Mouse (Mus musculus): ENCODE results near the gene Mrtfa.
A peak's percentile ranks its signal among the peaks of the same experiment; 100 is the strongest.

Gene Mrtfa

DNA sequence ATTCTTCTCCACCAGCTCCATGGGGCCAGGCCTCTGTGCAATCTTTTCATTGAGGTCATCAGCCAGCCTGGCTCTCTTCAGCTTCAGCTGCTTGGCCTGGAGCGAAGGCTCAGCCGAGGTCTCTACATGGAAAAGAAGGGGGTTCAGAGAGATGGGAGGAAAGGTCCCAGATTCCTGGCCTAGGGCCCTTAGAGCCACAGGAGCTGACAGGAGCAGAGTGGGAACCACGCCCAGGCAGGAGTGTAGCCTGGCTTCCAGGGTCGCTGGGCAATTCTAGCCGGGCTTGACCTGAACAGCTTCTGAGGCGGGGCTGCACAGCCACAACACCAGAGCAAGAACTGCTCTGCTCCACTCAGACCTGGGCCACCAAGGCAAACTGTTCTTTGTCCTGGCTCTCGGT, 168.1 kb downstream of the Mrtfa start:
- no peak for DNase-seq

DNA sequence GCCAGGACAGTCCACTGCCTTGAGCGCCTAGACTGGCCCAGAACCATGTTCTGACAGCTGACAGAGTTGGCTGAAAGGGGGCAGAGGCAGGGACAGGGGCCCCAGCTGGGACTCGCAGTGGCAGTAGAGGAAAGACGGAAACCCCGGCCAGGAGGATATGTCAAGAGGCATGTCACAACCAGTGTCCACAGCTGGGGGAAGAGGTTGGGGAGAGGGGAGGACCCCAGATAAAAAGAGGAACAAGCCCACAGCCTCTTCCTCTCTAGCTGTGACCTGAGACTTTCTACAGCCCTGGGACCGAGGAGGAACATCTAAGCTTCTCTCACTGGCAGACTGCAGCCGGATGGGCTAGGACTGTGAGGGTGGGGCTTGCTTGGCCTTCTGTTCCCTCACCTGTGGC, 169.2 kb downstream of the Mrtfa start:
- peak; percentile 54 for DNase-seq

DNA sequence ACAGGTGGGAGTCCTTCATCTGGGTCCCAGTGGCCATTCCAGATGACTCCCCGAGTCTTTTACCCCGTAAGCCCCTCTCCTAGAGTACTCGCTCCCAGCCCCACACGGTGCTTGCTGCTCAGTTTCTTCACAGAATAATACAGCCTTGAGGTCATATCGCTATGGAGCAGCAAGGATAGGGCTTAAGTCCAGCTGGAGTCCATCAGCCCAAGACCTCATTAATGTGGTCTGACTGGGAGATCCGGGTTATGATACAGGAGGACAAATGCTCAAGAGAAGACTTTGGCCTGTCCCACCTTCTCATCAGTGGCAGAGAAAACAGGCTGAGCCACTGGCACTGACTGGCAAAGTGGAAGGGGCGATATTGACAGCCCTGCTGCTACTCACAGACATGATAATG, 173.2 kb downstream of the Mrtfa start:
- DNase-seq, result no peak

DNA sequence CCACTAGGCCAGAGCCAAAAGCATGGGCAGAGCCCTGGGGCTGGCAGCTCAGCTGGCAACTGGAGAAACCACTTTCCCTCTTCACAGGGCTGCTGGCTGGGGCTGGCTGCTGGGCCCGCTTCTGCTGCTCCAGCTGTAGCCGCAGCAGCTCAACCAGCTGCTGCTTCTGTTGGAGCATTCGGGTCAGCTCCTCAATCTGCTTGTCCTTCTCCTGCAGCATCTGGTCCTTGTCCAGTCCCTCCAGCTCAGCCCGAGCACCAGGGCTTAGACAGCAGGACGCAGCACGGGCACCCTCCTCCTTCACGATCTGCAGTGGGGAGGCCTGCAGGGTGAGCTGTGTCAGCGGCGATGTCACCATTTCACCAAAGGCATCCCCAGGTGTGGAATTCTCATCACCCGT, 174.1 kb downstream of the Mrtfa start:
- no peak for DNase-seq

DNA sequence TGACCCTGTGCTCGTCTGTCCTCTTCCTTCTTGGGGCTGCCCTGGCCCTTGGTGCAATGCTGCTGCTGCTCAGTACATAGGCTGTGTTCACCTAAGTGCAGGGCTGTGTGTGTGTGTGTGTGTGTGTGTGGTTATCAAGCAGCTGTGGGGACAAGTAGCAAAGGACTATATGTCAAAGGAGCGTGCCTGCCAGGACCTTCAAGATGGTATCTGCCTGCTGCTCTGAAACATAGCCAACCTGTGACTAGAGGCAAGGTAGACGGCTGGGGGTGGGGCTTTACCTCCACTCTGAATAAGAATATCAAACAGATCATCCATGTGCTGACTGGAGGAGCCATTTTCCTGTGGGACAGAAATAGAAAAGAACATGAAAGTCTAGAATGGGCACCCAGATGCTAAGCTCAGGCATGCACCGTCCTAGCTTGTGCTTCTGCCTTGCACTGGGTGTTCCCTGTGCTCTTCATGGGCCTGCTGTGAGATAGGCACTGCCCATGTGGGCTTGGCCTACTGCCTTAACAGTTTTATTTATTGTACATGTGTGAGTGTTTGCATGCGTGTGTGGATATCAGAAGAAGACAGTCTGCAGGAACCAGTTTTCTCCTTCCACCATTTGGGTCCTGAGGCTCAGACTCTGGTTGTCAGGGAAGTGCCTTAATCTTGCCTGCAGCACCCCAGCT, 175.4 kb downstream of the Mrtfa start:
- DNase-seq, result no peak

DNA sequence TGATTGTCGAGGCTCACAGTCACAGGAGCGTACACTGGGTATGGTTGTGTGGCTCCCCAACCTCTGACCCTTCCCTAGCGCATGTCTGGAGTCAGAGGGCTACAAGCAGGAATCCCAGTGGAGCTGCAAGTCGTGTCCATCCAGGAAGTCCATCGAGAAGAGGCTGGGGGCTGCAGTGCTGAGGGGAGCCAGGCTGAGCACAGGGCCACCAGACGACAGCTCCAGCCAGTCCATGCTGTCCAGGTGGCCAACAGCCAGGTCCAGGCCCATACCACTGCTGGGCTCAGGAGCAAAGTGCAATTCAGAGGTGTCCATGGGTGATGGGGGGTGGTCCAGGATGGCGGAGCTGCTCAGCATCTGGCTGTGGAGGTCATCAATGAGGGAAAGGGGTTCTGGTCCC, 177.4 kb downstream of the Mrtfa start:
- no peak for DNase-seq

DNA sequence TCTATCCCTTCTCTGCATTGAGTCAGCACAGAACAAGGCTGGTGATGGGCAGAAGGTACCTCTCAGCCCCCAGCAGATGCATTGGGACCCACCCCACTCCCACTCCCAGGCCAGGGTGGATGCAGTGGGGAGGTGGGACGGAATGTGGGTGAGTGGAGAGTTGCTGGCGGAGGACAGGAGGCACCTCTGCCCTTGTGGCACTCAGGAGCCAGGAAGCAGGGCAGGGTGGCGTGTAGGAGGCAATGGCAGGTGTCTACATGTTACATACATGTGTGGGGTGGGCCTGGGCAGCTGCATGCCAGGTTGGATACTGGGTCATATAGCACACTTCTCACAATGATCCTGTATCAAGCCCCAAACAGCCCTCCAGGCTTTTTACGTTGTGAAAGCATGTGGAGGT, 178.2 kb downstream of the Mrtfa start:
- no peak for DNase-seq

DNA sequence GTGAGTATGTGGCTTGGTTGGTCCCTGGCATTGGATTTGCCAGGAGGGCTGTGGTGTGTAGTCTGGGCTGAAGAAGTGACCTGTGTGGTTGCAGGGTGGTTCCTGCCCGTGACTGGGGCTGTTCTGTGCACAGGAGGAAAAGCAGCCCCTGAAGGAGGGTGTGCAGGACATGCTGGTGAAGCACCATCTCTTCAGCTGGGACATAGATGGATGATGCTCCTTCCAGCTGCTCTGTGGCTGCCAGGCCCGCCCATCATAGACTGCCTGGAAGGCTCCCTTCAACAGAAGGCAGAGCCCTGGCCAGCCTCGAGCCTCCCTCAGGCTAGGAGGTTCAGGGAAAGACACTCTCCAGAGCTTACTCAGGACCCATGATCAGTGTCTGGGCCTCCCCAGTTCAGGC, 179.0 kb downstream of the Mrtfa start:
- DNase-seq, result no peak

GRCm38 (mm10) chr15:81010114-81010513, 180.4 kb downstream of the Mrtfa start:
- DNase-seq, result no peak

DNA sequence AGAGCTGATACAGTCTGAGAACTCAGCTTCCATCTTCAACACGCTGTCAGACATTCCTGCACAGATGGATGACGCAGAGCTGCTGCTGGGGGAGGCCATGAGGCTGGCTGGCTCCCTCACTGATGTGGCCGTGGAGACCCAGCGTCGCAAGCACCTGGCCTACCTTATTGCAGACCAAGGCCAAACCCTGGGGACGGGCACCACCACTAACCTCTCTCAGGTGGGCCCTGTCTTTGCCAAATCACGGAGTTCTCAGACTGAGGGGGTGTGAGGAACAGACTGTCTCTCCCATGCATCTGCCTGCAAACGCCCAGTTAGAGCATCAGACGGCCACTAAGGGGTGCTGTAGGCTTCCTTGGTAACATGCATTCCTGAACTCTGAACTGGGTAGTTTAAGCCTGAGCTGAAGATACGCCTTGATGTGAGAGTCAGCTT, 181.9 kb downstream of the Mrtfa start:
- no peak for DNase-seq

- DNase-seq, result no peak
Measured at GRCm38 (mm10) chr15:81007905-81008304, 182.7 kb downstream of the Mrtfa start.

DNA sequence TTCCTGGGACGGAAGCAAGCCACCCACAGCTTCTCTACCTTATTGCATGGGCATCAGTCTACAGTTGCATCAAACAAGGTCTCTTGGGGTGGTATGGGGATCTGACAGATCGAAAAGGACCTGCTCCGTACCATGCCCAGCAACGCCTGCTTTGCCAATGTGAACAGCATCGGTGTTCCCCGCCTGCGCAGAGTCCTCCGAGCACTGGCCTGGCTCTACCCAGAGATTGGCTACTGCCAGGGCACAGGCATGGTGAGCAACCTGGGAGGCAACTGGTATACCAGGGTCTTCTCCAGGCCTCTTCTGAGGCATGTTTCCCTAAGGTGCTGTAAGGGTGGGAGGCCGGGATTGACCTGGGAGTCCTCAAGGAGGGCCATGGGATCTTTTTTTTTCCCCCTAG, 183.2 kb downstream of the Mrtfa start:
- DNase-seq, result no peak

DNA sequence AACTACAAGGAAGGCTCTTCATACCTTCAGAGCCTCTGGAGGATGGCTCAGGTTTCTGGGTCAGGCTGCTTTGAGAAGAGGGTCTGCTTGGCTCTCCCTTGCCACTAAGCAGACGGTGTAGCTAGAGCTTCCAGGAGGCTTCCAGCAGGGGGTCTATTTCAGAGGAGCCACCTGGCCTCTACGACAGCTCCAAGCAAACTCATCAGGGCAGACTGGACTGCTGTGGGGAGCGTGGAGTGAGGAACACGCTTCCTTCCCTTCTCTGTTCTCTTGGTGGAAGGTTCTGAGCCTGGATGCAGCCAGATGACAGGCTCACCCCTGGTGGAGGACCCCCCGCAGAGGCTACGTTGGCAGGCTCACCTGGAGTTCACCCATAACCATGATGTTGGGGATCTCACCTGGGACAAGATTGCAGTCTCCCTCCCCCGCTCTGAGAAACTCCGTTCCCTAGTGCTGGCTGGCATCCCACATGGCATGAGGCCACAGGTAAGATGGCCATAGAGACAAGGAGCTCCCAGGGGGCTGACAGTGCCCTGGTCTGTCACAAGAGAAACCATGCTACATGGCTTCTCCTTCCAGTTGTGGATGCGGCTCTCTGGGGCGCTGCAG, 184.3 kb downstream of the Mrtfa start:
- no peak for DNase-seq

- peak; percentile 34 for DNase-seq
Measured at GRCm38 (mm10) chr15:81000419-81001138, 190.0 kb downstream of the Mrtfa start.

DNA sequence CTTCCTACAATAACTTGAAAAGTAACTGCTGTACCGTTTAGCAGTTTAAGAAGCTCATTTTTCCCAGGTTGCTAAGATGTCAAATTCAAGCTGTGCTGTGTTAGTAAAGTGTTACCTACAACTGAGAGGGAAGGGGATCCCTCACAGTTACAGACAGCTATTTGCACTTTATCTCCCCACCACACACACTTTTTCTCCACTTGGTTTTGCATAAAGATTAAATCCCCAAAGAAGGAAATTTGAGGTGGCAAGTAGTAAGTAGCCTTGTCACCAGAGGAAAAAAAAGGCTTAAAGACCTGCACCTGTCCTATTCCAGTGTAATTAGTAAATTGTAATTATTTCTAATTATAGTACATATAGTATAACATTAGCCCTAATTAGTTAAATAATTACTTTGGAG, 193.5 kb downstream of the Mrtfa start:
- DNase-seq, result no peak

DNA sequence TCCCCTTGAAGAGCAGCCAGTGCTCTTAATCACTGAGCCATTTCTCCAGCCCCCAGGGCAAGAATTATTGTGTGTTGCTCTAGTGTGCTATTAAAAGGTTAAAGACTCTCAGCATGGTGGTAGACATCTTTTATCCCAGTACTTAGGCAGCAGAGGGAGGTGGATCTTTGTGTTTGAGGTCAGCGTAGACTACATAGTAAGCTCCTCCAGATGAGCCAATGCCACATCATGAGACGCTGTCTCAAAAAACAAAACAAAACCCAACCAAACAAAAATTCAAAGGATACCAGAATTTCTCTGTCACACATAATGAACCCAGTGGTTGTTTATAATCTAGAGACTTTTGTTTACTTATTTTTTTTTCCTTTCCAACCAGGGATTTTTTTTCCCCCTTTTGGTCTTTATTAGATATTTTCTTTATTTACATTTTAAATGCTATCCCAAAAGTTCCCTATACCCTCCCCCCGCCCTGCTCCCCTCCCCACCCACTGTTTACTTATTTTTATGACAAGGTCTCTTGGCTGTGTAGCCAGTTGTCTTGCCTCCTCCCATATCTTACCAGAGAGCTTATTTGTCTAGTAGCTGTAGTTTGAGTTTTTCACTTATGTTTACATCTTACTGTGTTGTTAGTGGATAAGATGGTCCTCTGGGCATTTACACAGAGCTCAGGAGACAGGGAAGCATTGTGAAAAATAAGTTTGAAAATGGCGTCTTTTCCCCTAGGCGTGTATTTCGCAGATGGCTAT, 194.3 kb downstream of the Mrtfa start:
- no peak for DNase-seq

GRCm38 (mm10) chr15:80994959-80995358, 195.6 kb downstream of the Mrtfa start:
- no peak for DNase-seq

GRCm38 (mm10) chr15:80989712-80990111, 200.8 kb downstream of the Mrtfa start:
- DNase-seq, result no peak

- no peak for DNase-seq
Measured at GRCm38 (mm10) chr15:80988331-80988730, 202.2 kb downstream of the Mrtfa start.

- no peak for DNase-seq
Measured at GRCm38 (mm10) chr15:80983264-80983663, 207.3 kb downstream of the Mrtfa start.

- no peak for DNase-seq
Measured at GRCm38 (mm10) chr15:80981176-80981575, 209.4 kb downstream of the Mrtfa start.

GRCm38 (mm10) chr15:80979611-80980010, 210.9 kb downstream of the Mrtfa start:
- DNase-seq, result peak; percentile 23

DNA sequence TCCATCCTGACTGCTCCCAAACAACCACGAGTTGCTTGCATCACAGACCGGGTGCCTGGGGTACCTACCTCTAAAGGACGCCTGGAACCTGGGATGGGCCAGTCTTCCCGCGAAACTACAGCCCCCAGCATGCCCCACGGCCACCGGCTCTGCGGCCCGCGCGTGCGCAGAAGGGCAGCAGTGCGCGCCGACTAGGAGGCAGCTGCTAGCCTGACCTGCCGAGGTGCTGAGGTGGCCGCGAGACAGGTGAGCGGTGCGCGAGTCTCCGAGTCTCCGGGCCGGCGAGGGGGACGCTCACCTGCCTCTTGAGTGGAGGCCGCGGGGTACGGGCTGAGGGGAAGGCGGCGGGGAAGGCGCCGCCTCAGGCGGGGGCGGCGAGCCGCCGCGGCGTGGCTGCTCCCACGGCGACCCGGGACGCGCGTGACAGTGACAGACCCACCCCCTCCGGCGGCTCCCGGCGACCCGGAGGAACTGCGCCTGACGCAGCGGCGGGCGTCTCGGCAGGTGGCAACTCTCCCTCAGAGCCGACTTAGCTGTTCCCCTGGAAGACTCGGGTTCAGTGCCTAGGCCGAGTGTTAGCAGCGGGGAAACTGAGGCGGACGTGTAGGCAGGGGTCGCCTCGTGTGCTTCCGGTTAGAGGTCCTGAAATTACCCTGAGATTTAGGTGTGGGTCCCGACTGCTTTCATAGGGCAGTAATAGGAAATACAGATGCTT, 212.8 kb downstream of the Mrtfa start, which contains the start of gene Sgsm3:
Gene Sgsm3, plus strand, starts transcription at position 146 of the 715 bp plus-strand sequence.
- peak; percentile 86 for DNase-seq

Data from layer of hippocampus, adult 9-11 months (tissue).